Mouse (Mus musculus): ENCODE measurements around the gene Fam228a. TPM values are rescaled to one million over a fixed set of nuclear protein-coding genes. Genes with fewer than 3 reads are reported as not detected.
"Not testable (repeated sequence)": the region's sequence is repeated elsewhere in the genome, so short reads cannot be mapped to it uniquely, and the experiment has no call there.

Gene Fam228a
- polyA plus RNA-seq, 1 experiment from 2014 or later: 1.1 TPM

- Histone ChIP-seq H3K27ac (ENCODE audit: low read depth, low read length) (no peak overlapping the region), H3K9ac (ENCODE audit: low read depth, low read length) (no peak overlapping the region), H3K4me2 (ENCODE audit: low read length) (no peak overlapping the region), H3K27me3 (replicated peaks; ENCODE audit: control insufficient read depth, insufficient read depth, low read length) (no peaks in the 10 kb centered on the region), H3K4me3 (ENCODE audit: low read length) (no peak overlapping the region), H3K4me1 (ENCODE audit: control insufficient read depth, insufficient read depth, low read depth, low read length) (no peaks in the 10 kb centered on the region), H3K36me3 (ENCODE audit: control insufficient read depth, insufficient read depth, low read length) (peaks cover 25% of the 10 kb centered on the region), H3K9me3 (ENCODE audit: control insufficient read depth, low read length) (no peaks in the 10 kb centered on the region)
- 86% methylated on average over 4 of the region's 4 CpGs for WGBS
- 0 out of 2 replicates have a peak, but pooled peaks have one; percentile 34 for ATAC-seq
Observed at GRCm38 (mm10) chr12:4708296-4708695, 29.9 kb downstream of the Fam228a start.

DNA sequence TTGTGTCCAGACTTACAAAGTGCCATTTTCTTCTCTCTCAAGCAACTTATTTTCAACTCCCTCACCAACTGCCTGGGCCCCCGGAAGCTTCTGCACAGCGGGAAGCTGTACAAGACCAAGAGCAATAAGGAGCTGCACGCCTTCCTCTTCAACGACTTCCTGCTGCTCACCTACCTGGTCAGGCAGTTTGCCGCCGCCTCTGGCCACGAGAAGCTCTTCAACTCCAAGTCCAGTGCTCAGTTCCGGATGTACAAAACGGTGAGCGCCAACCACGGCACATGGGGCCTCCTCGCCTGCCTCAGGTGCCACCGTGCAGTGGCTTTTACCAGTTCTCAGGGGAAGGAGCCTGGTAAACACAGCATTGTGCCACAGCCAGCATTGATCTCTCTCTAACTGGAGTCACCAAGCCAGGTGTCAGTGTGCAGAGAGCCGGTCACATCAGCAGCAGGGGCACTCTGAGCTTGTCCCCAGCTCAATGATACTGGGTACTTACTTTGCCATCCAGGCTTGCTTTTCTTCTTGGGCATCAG lies 30.7 kb downstream of the Fam228a start:
- no peak overlapping the region for H3K4me3 ChIP-seq (ENCODE audit: low read length)
- peaks cover 25% of the 10 kb centered on the region for H3K36me3 ChIP-seq (ENCODE audit: control insufficient read depth, insufficient read depth, low read length)

DNA sequence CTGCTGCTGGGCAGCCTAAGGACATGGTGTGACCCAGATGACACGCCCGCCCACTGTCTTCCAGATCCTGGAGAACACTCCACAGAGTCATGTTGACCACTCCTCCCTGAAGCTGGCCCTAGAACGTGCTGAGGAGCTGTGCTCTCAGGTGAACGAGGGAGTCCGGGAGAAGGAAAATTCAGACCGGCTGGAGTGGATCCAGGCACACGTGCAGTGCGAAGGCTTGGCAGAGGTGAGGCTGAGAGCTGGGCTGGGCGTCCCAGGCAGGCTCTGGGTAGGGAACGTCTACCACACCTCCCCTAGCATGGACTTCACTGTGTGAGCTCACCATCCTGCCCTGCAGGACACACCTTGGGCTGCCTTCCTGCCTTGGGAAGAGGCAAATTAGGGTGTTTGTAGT lies 31.3 kb downstream of the Fam228a start:
- no peak for ATAC-seq
- no peaks in the 10 kb centered on the region for H3K9me3 ChIP-seq (ENCODE audit: control insufficient read depth, low read length)
- H3K36me3 ChIP-seq (ENCODE audit: control insufficient read depth, insufficient read depth, low read length): peaks cover 25% of the 10 kb centered on the region
- no peak overlapping the region for H3K27ac ChIP-seq (ENCODE audit: low read depth, low read length)
- 93% methylated on average over 10 of the region's 10 CpGs for WGBS
- no peaks in the 10 kb centered on the region for H3K4me1 ChIP-seq (ENCODE audit: control insufficient read depth, insufficient read depth, low read depth, low read length)
- H3K4me2 ChIP-seq (ENCODE audit: low read length): no peak overlapping the region
- H3K27me3 ChIP-seq (replicated peaks; ENCODE audit: control insufficient read depth, insufficient read depth, low read length): no peaks in the 10 kb centered on the region
- H3K9ac ChIP-seq (ENCODE audit: low read depth, low read length): no peak overlapping the region
- H3K4me3 ChIP-seq (ENCODE audit: low read length): no peak overlapping the region

More for the DNA sequence above, 30.7 kb downstream of the Fam228a start:
- Histone ChIP-seq H3K27me3 (replicated peaks; ENCODE audit: control insufficient read depth, insufficient read depth, low read length) (no peaks in the 10 kb centered on the region), H3K9ac (ENCODE audit: low read depth, low read length) (no peak overlapping the region), H3K4me2 (ENCODE audit: low read length) (no peak overlapping the region), H3K4me1 (ENCODE audit: control insufficient read depth, insufficient read depth, low read depth, low read length) (no peaks in the 10 kb centered on the region), H3K27ac (ENCODE audit: low read depth, low read length) (no peak overlapping the region), H3K9me3 (ENCODE audit: control insufficient read depth, low read length) (no peaks in the 10 kb centered on the region)
- WGBS: 94% methylated on average over 14 of the region's 14 CpGs
- no peak for ATAC-seq

- peaks cover 30% of the 10 kb centered on the region for H3K36me3 ChIP-seq (ENCODE audit: control insufficient read depth, insufficient read depth, low read length)
- H3K4me1 ChIP-seq (ENCODE audit: control insufficient read depth, insufficient read depth, low read depth, low read length): no peaks in the 10 kb centered on the region
- no peak overlapping the region for H3K9ac ChIP-seq (ENCODE audit: low read depth, low read length)
- no peaks in the 10 kb centered on the region for H3K9me3 ChIP-seq (ENCODE audit: control insufficient read depth, low read length)
- no peak overlapping the region for H3K4me2 ChIP-seq (ENCODE audit: low read length)
- 91% methylated on average over 5 of the region's 5 CpGs for WGBS
- H3K4me3 ChIP-seq (ENCODE audit: low read length): no peak overlapping the region
- no peaks in the 10 kb centered on the region for H3K27me3 ChIP-seq (replicated peaks; ENCODE audit: control insufficient read depth, insufficient read depth, low read length)
- ATAC-seq: no peak
- H3K27ac ChIP-seq (ENCODE audit: low read depth, low read length): no peak overlapping the region
Observed at GRCm38 (mm10) chr12:4706175-4706574, 32.1 kb downstream of the Fam228a start.

GRCm38 (mm10) chr12:4705626-4706025 lies 32.6 kb downstream of the Fam228a start:
- not testable (repeated sequence) for H3K27ac ChIP-seq (ENCODE audit: low read depth, low read length); H3K4me2 ChIP-seq (ENCODE audit: low read length); H3K4me3 ChIP-seq (ENCODE audit: low read length); H3K9ac ChIP-seq (ENCODE audit: low read depth, low read length); ATAC-seq; H3K4me1 ChIP-seq (ENCODE audit: control insufficient read depth, insufficient read depth, low read depth, low read length); H3K27me3 ChIP-seq (replicated peaks; ENCODE audit: control insufficient read depth, insufficient read depth, low read length); H3K9me3 ChIP-seq (ENCODE audit: control insufficient read depth, low read length)
- H3K36me3 ChIP-seq (ENCODE audit: control insufficient read depth, insufficient read depth, low read length): peaks cover 30% of the 10 kb centered on the region
- WGBS: 81% methylated on average over 6 of the region's 6 CpGs

DNA sequence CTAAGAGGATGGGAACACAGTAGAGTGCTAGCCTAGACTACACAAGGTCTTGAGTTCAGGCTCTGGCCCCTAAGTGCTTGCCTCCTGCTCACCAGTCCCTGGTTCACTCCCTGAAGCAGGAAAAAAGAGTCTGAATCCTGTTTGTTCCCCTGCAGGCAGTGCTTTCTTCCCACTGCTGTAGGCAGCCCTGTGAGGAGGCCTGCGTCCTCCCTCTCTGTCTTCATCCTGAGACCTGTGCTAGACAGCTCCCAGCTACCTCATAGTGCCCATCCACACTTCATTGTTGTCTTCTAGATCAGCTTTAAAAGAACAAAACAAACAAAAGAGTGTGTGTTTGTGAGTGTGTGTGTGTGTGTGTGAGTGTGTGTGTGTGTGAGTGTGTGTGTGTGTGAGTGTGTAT lies 43.7 kb downstream of the Fam228a start:
- WGBS: 85% methylated on average over 1 of the region's 1 CpGs
- Histone ChIP-seq H3K9ac (ENCODE audit: low read depth, low read length) (no peak overlapping the region), H3K36me3 (ENCODE audit: control insufficient read depth, insufficient read depth, low read length) (peaks cover 3% of the 10 kb centered on the region; the same call in 1 of the 2 replicates), H3K27ac (ENCODE audit: low read depth, low read length) (no peak overlapping the region), H3K4me2 (ENCODE audit: low read length) (no peak overlapping the region), H3K4me1 (ENCODE audit: control insufficient read depth, insufficient read depth, low read depth, low read length) (no peaks in the 10 kb centered on the region), H3K27me3 (replicated peaks; ENCODE audit: control insufficient read depth, insufficient read depth, low read length) (no peaks in the 10 kb centered on the region), H3K9me3 (ENCODE audit: control insufficient read depth, low read length) (no peaks in the 10 kb centered on the region), H3K4me3 (ENCODE audit: low read length) (no peak overlapping the region)
- no peak for ATAC-seq

DNA sequence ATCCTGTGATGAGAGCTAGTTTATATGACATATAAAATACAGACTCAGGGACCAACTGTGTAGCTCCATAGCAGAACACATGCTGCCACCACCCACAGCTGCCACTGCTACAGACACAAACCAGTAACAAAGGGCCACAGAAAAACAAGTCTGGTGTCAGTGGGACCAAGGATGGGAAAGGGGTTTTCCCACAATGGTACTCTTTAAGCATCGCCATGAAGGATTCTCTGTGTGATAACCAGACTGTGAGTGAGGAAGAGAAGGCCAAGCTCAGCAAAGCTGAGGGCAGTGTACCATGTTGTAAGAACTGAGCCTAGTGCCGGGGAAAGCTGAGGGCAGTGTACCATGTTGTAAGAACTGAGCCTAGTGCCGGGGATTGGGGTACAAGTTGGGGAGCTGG lies 47.0 kb downstream of the Fam228a start:
- Histone ChIP-seq H3K27ac (ENCODE audit: low read depth, low read length) (no peak overlapping the region), H3K9ac (ENCODE audit: low read depth, low read length) (no peak overlapping the region), H3K36me3 (ENCODE audit: control insufficient read depth, insufficient read depth, low read length) (peaks cover 4% of the 10 kb centered on the region), H3K9me3 (ENCODE audit: control insufficient read depth, low read length) (no peaks in the 10 kb centered on the region), H3K4me1 (ENCODE audit: control insufficient read depth, insufficient read depth, low read depth, low read length) (no peaks in the 10 kb centered on the region), H3K4me2 (ENCODE audit: low read length) (no peak overlapping the region), H3K27me3 (replicated peaks; ENCODE audit: control insufficient read depth, insufficient read depth, low read length) (no peaks in the 10 kb centered on the region), H3K4me3 (ENCODE audit: low read length) (no peak overlapping the region)
- no peak for ATAC-seq
- 79% methylated on average over 3 of the region's 3 CpGs for WGBS

DNA sequence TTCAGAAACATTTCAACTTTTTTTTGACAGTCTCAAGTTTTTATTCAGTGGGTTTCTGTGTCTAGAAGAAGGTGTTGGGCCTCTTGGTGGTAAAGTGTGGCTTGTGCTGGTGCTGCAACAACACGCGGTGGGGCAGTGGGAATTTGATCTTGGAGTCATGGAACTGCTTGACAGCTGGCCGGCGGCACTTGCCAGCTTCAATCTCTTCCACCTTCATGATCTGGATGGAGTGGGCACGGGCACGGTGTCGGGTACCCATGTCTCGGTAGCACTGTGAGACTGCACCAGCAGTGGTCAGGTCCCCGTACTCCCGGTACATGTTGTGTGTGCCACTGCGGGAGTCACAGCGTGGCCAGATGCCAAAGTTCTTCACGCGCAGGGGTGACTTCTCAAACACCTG lies 48.9 kb downstream of the Fam228a start:
- peaks cover 4% of the 10 kb centered on the region for H3K36me3 ChIP-seq (ENCODE audit: control insufficient read depth, insufficient read depth, low read length)
- H3K4me1 ChIP-seq (ENCODE audit: control insufficient read depth, insufficient read depth, low read depth, low read length): no peaks in the 10 kb centered on the region
- no peaks in the 10 kb centered on the region for H3K27me3 ChIP-seq (replicated peaks; ENCODE audit: control insufficient read depth, insufficient read depth, low read length)
- no peak overlapping the region for H3K9ac ChIP-seq (ENCODE audit: low read depth, low read length)
- H3K4me3 ChIP-seq (ENCODE audit: low read length): no peak overlapping the region
- no peak overlapping the region for H3K27ac ChIP-seq (ENCODE audit: low read depth, low read length)
- 92% methylated on average over 14 of the region's 14 CpGs for WGBS
- H3K4me2 ChIP-seq (ENCODE audit: low read length): no peak overlapping the region
- ATAC-seq: 0 out of 2 replicates have a peak, but pooled peaks have one; percentile 20
- no peaks in the 10 kb centered on the region for H3K9me3 ChIP-seq (ENCODE audit: control insufficient read depth, low read length)

DNA sequence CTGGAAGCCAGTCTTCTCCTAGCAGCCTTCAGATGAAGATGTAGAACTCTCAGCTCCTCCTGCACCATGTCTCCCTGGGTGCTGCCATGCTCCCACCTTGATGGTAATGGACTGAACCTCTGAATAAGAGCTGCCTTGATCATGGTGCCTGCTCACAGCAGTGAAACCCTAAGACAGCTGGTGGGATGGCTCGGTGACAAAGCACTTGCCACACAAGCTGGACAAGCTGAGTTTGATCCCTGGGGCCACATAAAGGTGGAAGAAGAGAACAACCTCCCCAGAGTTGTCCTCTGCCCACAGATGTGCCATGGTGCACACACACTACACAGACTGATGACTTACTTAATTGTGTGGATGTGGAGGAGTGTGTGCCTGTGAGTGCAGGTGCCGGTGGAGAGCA lies 49.8 kb downstream of the Fam228a start:
- WGBS: 76% methylated on average over 2 of the region's 2 CpGs

DNA sequence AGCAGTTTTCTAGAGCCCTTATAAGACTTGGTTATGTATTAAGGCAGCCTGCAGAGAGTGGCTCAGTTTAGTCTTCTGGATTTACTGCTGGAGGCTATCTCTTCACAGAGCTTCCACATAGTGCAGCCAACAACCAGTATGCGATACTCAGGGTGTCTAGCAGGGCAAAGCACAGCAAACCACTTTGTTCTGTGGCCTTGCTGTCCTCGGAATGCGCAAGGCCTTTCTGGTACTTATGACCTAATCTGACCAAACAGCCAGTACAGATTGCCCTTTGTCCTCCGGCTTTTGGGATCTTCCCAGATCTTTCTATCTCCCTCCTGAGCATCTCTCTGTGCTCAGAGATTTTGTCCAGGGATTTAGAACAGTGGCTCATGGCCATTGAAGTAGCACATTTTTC lies 52.8 kb downstream of the Fam228a start:
- no peaks in the 10 kb centered on the region for H3K9me3 ChIP-seq (ENCODE audit: control insufficient read depth, low read length)
- no peaks in the 10 kb centered on the region for H3K27me3 ChIP-seq (replicated peaks; ENCODE audit: control insufficient read depth, insufficient read depth, low read length)
- H3K36me3 ChIP-seq (ENCODE audit: control insufficient read depth, insufficient read depth, low read length): peaks cover 4% of the 10 kb centered on the region
- no peaks in the 10 kb centered on the region for H3K4me1 ChIP-seq (ENCODE audit: control insufficient read depth, insufficient read depth, low read depth, low read length)
- H3K27ac ChIP-seq (ENCODE audit: low read depth, low read length): no peak overlapping the region
- no peak for ATAC-seq
- 90% methylated on average over 4 of the region's 4 CpGs for WGBS
- no peak overlapping the region for H3K9ac ChIP-seq (ENCODE audit: low read depth, low read length)
- H3K4me2 ChIP-seq (ENCODE audit: low read length): no peak overlapping the region
- no peak overlapping the region for H3K4me3 ChIP-seq (ENCODE audit: low read length)

More for the DNA sequence above, 49.8 kb downstream of the Fam228a start:
- H3K9ac ChIP-seq (ENCODE audit: low read depth, low read length): no peak overlapping the region
- H3K4me2 ChIP-seq (ENCODE audit: low read length): no peak overlapping the region
- H3K4me3 ChIP-seq (ENCODE audit: low read length): no peak overlapping the region
- H3K27me3 ChIP-seq (replicated peaks; ENCODE audit: control insufficient read depth, insufficient read depth, low read length): no peaks in the 10 kb centered on the region
- ATAC-seq: no peak
- H3K9me3 ChIP-seq (ENCODE audit: control insufficient read depth, low read length): no peaks in the 10 kb centered on the region
- H3K36me3 ChIP-seq (ENCODE audit: control insufficient read depth, insufficient read depth, low read length): peaks cover 4% of the 10 kb centered on the region
- no peaks in the 10 kb centered on the region for H3K4me1 ChIP-seq (ENCODE audit: control insufficient read depth, insufficient read depth, low read depth, low read length)
- no peak overlapping the region for H3K27ac ChIP-seq (ENCODE audit: low read depth, low read length)
